Mouse (Mus musculus): ENCODE results near the gene Pcp2. TPM values are rescaled to one million over a fixed set of nuclear protein-coding genes. Genes with fewer than 3 reads are reported as not detected.
A peak's percentile ranks its signal among the peaks of the same experiment; 100 is the strongest.

Pcp2 gene
- total and polyA plus RNA-seq, 2 experiments from 2014 or later, result not detected

DNA sequence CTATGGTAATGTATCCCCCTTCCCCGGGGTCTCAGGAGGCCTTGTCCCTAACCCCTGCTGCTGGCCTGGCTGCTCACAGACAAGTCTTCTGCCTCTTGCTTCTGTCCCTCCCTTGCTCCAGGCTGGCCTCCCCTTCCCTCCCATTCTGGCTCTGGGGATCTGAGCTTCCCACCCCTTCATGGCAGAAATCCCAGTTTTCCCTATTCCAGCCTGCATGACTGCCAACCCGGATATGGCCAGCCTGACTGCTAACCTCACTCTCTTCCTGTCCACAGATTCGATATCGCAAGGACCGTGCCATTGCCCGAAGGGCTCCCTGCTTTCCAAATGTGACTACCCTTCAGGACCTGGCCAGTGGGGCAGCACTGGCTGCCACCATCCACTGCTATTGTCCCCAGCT is 24.9 kb downstream of the Pcp2 start:
- ATAC-seq (no peak), DNase-seq (no peak)
- no peak overlapping the region for H3K4me3 ChIP-seq (ENCODE audit: low read depth, low read length)
- 94% methylated on average over 6 of the region's 6 CpGs for WGBS
- peaks cover 69% of the 10 kb centered on the region for H3K36me3 ChIP-seq (ENCODE audit: insufficient read depth)
- H3K4me1 ChIP-seq (ENCODE audit: insufficient read depth), result no peaks in the 10 kb centered on the region
- no peaks in the 10 kb centered on the region for H3K9me3 ChIP-seq (ENCODE audit: low read length)
- no peaks in the 10 kb centered on the region for H3K27me3 ChIP-seq (ENCODE audit: insufficient read depth, low read length)
- no peak overlapping the region for H3K27ac ChIP-seq (ENCODE audit: low read depth, low read length)
- TF ChIP-seq CTCF (IDR thresholded peaks at IDR 0.05; ENCODE audit: low read depth), result no peak
- no peak overlapping the region for H3K4me2 ChIP-seq (ENCODE audit: low read depth)
- H3K9ac ChIP-seq, result no peak overlapping the region

DNA sequence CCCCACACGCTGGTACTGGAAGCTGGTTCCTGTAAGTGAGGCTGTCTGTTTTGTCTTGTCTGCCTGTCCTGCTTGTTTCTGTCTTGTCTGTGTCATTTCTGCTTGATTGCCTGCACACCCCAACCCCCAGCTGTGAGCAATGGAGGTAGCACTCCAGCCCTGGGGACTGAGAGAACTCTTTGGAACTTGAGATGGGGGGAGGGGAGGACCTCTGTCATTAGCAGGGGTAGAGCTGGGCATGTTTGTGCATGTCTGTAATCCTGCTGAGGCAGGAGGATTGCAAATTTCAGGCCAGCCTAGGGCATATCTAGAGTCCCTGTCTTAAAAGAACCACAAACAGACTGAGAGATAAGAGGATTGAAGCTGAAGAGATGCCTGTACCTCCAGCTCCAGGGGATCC is 26.1 kb downstream of the Pcp2 start:
- H3K27me3 ChIP-seq (ENCODE audit: insufficient read depth, low read length), result no peaks in the 10 kb centered on the region
- no peaks in the 10 kb centered on the region for H3K9me3 ChIP-seq (ENCODE audit: low read length)
- DNase-seq (no peak), ATAC-seq (no peak)
- no peak overlapping the region for H3K9ac ChIP-seq
- no peak overlapping the region for H3K27ac ChIP-seq (ENCODE audit: low read depth, low read length)
- 75% methylated on average over 1 of the region's 1 CpGs for WGBS
- TF ChIP-seq CTCF (IDR thresholded peaks at IDR 0.05; ENCODE audit: low read depth), result no peak
- no peaks in the 10 kb centered on the region for H3K4me1 ChIP-seq (ENCODE audit: insufficient read depth)
- H3K36me3 ChIP-seq (ENCODE audit: insufficient read depth), result peaks cover 60% of the 10 kb centered on the region
- no peak overlapping the region for H3K4me3 ChIP-seq (ENCODE audit: low read depth, low read length)
- no peak overlapping the region for H3K4me2 ChIP-seq (ENCODE audit: low read depth)

DNA sequence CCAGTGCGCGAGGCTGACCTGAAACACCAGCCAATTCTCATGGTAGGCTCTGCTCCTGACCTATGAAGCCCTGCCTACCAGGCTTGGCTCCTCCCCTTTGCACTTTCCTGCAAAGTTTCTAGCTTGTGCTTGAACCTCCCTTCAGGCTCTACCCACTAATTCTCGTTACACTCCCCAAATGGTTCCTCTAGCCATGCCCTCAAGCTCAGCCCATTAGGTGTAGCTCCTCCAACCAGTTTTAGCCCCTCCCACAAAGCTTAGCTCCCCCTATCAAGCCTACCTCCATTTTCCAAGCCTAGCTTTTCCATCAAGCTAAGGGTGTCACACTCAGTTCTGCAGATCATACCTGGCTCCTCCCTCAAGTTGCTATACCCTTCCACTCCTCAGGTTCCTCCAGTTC is 27.3 kb downstream of the Pcp2 start:
- no peaks in the 10 kb centered on the region for H3K4me1 ChIP-seq (ENCODE audit: insufficient read depth)
- no peaks in the 10 kb centered on the region for H3K27me3 ChIP-seq (ENCODE audit: insufficient read depth, low read length)
- H3K36me3 ChIP-seq (ENCODE audit: insufficient read depth), result peaks cover 48% of the 10 kb centered on the region
- H3K9me3 ChIP-seq (ENCODE audit: low read length), result no peaks in the 10 kb centered on the region
- no peak overlapping the region for H3K9ac ChIP-seq
- no peak overlapping the region for H3K27ac ChIP-seq (ENCODE audit: low read depth, low read length)
- TF ChIP-seq CTCF (IDR thresholded peaks at IDR 0.05; ENCODE audit: low read depth), result no peak
- 87% methylated on average over 3 of the region's 3 CpGs for WGBS
- H3K4me2 ChIP-seq (ENCODE audit: low read depth), result no peak overlapping the region
- no peak for ATAC-seq
- no peak for DNase-seq
- H3K4me3 ChIP-seq (ENCODE audit: low read depth, low read length), result no peak overlapping the region

DNA sequence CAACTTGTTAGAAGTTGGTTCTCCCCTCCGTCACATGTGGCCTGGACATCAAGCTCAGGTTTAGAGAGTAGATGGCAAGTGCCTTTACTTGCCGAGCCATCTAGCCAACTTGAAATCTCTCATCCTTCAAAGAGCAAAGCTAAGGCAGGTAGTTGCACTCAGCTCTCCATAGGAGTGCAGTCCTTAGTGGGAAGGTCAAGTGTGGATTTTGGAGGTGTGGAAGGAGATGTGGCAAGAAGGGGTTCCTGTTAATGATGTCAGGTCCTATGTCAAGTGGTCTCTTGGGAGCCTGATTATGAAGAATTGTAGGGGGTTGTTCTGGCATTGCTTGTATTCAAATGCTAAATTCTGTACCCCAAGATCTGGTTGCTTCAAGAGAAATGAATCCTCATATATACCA is 30.9 kb downstream of the Pcp2 start:
- WGBS, result 86% methylated on average over 2 of the region's 2 CpGs
- Histone ChIP-seq H3K9ac (no peak overlapping the region), H3K27ac (ENCODE audit: low read depth, low read length) (no peak overlapping the region), H3K4me2 (ENCODE audit: low read depth) (no peak overlapping the region), H3K4me1 (ENCODE audit: insufficient read depth) (no peaks in the 10 kb centered on the region), H3K27me3 (ENCODE audit: insufficient read depth, low read length) (no peaks in the 10 kb centered on the region), H3K9me3 (ENCODE audit: low read length) (no peaks in the 10 kb centered on the region), H3K36me3 (ENCODE audit: insufficient read depth) (peaks cover 19% of the 10 kb centered on the region), H3K4me3 (ENCODE audit: low read depth, low read length) (no peak overlapping the region)
- DNase-seq (no peak), ATAC-seq (no peak)
- no peak for TF ChIP-seq CTCF (IDR thresholded peaks at IDR 0.05; ENCODE audit: low read depth)

DNA sequence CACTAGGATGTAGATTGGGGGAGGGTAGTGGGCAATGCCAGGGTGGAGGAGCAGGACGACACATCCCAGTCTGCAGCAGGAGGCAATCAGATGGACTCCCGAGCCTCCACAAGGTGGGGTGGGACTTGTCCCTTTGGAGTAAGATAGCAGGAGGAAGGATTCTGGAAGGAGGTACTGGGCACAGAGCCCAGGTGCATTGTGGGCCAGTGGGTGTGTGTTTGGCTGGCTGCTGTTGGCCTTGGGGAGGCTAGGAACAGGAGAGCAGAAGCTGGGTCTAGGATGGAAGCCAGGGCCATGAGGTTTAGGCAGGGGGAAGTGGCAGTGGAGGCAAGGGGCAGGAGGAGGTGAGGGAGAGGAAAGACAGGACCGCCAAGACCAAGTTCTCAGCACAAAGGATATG is 31.9 kb downstream of the Pcp2 start:
- DNase-seq (no peak), ATAC-seq (no peak)
- Histone ChIP-seq H3K9ac (no peak overlapping the region), H3K4me2 (ENCODE audit: low read depth) (no peak overlapping the region), H3K4me3 (ENCODE audit: low read depth, low read length) (no peak overlapping the region), H3K36me3 (ENCODE audit: insufficient read depth) (peaks cover 10% of the 10 kb centered on the region), H3K27ac (ENCODE audit: low read depth, low read length) (no peak overlapping the region), H3K27me3 (ENCODE audit: insufficient read depth, low read length) (no peaks in the 10 kb centered on the region), H3K9me3 (ENCODE audit: low read length) (no peaks in the 10 kb centered on the region), H3K4me1 (ENCODE audit: insufficient read depth) (no peaks in the 10 kb centered on the region)
- TF ChIP-seq CTCF (IDR thresholded peaks at IDR 0.05; ENCODE audit: low read depth), result no peak
- WGBS, result 54% methylated on average over 3 of the region's 3 CpGs

DNA sequence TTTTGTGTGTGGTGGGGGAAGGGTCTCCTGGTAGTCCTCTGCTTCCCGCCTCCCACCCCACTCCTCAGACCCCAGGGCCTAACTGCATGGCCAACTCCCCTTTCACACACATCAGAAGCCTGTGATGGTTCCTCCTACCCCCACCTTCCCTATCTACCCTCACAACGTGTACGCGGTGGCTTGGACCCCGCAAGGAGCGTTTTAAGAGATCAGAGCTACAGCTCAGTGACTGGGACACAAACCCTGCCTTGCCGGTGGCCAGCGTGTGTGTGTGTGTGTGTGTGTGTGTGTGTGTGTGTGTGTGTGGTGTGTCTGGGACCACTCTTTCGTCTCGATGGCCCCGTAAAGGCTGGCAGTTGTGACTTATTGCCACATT is 37.1 kb downstream of the Pcp2 start:
- H3K4me1 ChIP-seq (ENCODE audit: insufficient read depth), result no peaks in the 10 kb centered on the region
- peak overlapping the region; percentile 68 for H3K4me2 ChIP-seq (ENCODE audit: low read depth)
- no peak for TF ChIP-seq CTCF (IDR thresholded peaks at IDR 0.05; ENCODE audit: low read depth)
- H3K27ac ChIP-seq (ENCODE audit: low read depth, low read length), result peak overlapping the region; percentile 84
- ATAC-seq (peak; percentile 68), DNase-seq (peak; percentile 58)
- no peaks in the 10 kb centered on the region for H3K9me3 ChIP-seq (ENCODE audit: low read length)
- H3K36me3 ChIP-seq (ENCODE audit: insufficient read depth), result no peaks in the 10 kb centered on the region
- 2% methylated on average over 10 of the region's 11 CpGs for WGBS
- H3K4me3 ChIP-seq (ENCODE audit: low read depth, low read length), result peak overlapping the region; percentile 87
- H3K27me3 ChIP-seq (ENCODE audit: insufficient read depth, low read length), result no peaks in the 10 kb centered on the region
- peak overlapping the region; percentile 90 for H3K9ac ChIP-seq

DNA sequence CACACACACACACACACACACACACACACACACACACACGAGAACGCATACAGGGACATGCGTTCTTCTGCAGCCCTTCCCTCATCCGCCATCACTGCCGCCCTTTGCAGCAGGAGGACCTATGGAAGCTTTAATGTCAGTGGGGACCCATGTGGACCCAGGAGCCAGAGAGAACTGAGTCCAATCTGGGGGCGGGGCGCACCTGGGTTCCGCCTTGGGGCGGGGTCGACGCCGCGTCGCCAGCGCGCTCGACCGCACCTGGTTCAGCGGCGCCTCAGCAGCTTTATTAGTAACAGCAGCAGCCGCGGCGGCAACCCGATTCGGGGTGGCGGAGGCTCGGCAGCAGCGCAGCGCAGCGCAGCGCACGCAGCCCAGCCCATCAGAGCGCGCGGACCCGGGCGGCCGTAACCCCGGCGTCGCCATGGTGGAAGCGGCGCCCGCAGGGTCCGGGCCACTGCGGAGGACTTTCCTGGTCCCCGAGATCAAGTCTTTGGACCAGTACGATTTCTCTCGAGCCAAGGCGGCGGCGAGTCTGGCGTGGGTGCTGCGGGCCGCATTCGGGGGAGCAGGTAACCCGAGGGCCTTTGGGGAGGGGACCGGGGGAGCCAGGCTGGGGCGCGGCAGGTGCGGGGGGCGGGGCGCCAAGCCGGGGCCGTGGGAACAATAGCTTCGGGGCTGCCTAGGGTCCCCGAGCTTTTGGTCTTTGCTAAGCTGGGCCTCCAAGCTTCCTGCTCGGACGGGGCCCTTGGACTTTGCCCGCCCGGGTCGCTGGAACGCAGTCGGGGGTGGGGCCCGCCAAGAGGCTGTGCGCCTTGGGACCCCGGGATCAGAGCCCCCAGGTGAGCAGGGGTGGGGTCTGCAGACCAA is 37.7 kb downstream of the Pcp2 start:
- Histone ChIP-seq H3K27ac (ENCODE audit: low read depth, low read length) (peak overlapping the region; percentile 84), H3K27me3 (ENCODE audit: insufficient read depth, low read length) (no peaks in the 10 kb centered on the region), H3K9ac (peak overlapping the region; percentile 90), H3K4me3 (ENCODE audit: low read depth, low read length) (peak overlapping the region; percentile 87), H3K4me2 (ENCODE audit: low read depth) (peak overlapping the region; percentile 68), H3K4me1 (ENCODE audit: insufficient read depth) (no peaks in the 10 kb centered on the region), H3K9me3 (ENCODE audit: low read length) (no peaks in the 10 kb centered on the region), H3K36me3 (ENCODE audit: insufficient read depth) (no peaks in the 10 kb centered on the region)
- DNase-seq (peak; percentile 83), ATAC-seq (peak; percentile 86)
- no peak for TF ChIP-seq CTCF (IDR thresholded peaks at IDR 0.05; ENCODE audit: low read depth)
- under 1% methylated on average over 70 of the region's 77 CpGs for WGBS
